Mouse (Mus musculus) bone marrow macrophage, adult 2 months (primary cell): ENCODE data around the gene Pdcd6ip. TPM values are rescaled to one million over a fixed set of nuclear protein-coding genes. Genes with fewer than 3 reads are reported as not detected.

Experiments
- H3K27ac ChIP-seq: 2 replicates; pipeline ENCODE4 v1.5.1; 2012; ENCODE audit warnings: low read depth, low read length; ENCODE audit not compliant: insufficient read depth
- H3K4me1 ChIP-seq: 2 replicates; pipeline ENCODE4 v1.6.1; 2012; ENCODE audit warnings: low read length; ENCODE audit not compliant: control insufficient read depth, insufficient read depth
- H3K4me3 ChIP-seq: 2 replicates; pipeline ENCODE4 v1.5.1; 2012; ENCODE audit warnings: mild to moderate bottlenecking, low read length, moderate library complexity; ENCODE audit not compliant: insufficient read depth
- CTCF ChIP-seq: IDR thresholded peaks from 2 replicates; pipeline ENCODE4 v1.5.1; 2012; ENCODE audit warnings: low read depth, mild to moderate bottlenecking, low read length, moderate library complexity
- POLR2A ChIP-seq: IDR thresholded peaks from 2 replicates; pipeline ENCODE4 v1.6.1; 2012; ENCODE audit warnings: mild to moderate bottlenecking, low read depth, low read length, borderline replicate concordance
- polyA plus RNA-seq: library from polyadenylated mRNA; stranded (reverse); fragments of >200 nt; gene quantifications from 2 replicates; pipeline ENCODE4 v1.2.4, GENCODE M21; 2012; ENCODE audit not compliant: missing spikeins, insufficient read depth, insufficient read length

The Pdcd6ip gene
- polyA plus RNA-seq, 1 experiment = 162 TPM

- TF ChIP-seq POLR2A = no peak
- no peak for TF ChIP-seq CTCF
Observed at GRCm38 (mm10) chr9:113628780-113629179, 79.3 kb downstream of the Pdcd6ip start.

GRCm38 (mm10) chr9:113626730-113627129, 81.3 kb downstream of the Pdcd6ip start:
- Histone ChIP-seq H3K27ac (no peak overlapping the region), H3K4me1 (no peaks in the 10 kb centered on the region), H3K4me3 (no peak overlapping the region)
- TF ChIP-seq POLR2A = no peak
- no peak for TF ChIP-seq CTCF

More at GRCm38 (mm10) chr9:113628780-113629179, 79.3 kb downstream of the Pdcd6ip start:
- H3K4me1 ChIP-seq = no peaks in the 10 kb centered on the region
- H3K4me3 ChIP-seq = no peak overlapping the region
- H3K27ac ChIP-seq = no peak overlapping the region

GRCm38 (mm10) chr9:113624086-113624485, 84.0 kb downstream of the Pdcd6ip start:
- no peaks in the 10 kb centered on the region for H3K4me1 ChIP-seq
- TF ChIP-seq POLR2A (no peak), CTCF (no peak)
- H3K27ac ChIP-seq = no peak overlapping the region
- H3K4me3 ChIP-seq = no peak overlapping the region

GRCm38 (mm10) chr9:113617081-113617480, 91.0 kb downstream of the Pdcd6ip start:
- no peak overlapping the region for H3K4me3 ChIP-seq
- TF ChIP-seq POLR2A = no peak
- TF ChIP-seq CTCF = no peak
- H3K27ac ChIP-seq = no peak overlapping the region
- H3K4me1 ChIP-seq = no peaks in the 10 kb centered on the region

GRCm38 (mm10) chr9:113610776-113611175, 97.3 kb downstream of the Pdcd6ip start:
- H3K27ac ChIP-seq = no peak overlapping the region
- no peak overlapping the region for H3K4me3 ChIP-seq
- H3K4me1 ChIP-seq = no peaks in the 10 kb centered on the region
- TF ChIP-seq CTCF = no peak
- no peak for TF ChIP-seq POLR2A

- Histone ChIP-seq H3K4me3 (no peak overlapping the region), H3K4me1 (no peaks in the 10 kb centered on the region), H3K27ac (no peak overlapping the region)
- TF ChIP-seq POLR2A = no peak
- TF ChIP-seq CTCF = no peak
Observed at GRCm38 (mm10) chr9:113602140-113602539, 105.9 kb downstream of the Pdcd6ip start.

Other genes starting within 250 kb of the Pdcd6ip start
- gene Clasp2, start 33.2 kb upstream of the Pdcd6ip start, polyA plus RNA-seq = 44.6 and 50.5 TPM in 2 replicates
- 73.3 and 84.1 TPM in 2 replicates for gene Ubp1, start 222.7 kb upstream of the Pdcd6ip start, polyA plus RNA-seq